Mouse (Mus musculus) hindbrain, embryonic 14.5 days (tissue): ENCODE measurements around the gene Acap1. TPM values are rescaled to one million over a fixed set of nuclear protein-coding genes. Genes with fewer than 3 reads are reported as not detected.
A peak's percentile ranks its signal among the peaks of the same experiment; 100 is the strongest.

Experiments used
- ATAC-seq: fragments of 200-750 bp; cut with Nextera tagmentation; 2 replicates; pipeline ENCODE4 v1.8.0; 2017; ENCODE audit warnings: moderate number of reproducible peaks, mild to moderate bottlenecking, moderate TSS enrichment, moderate library complexity; ENCODE audit not compliant: low FRiP score
- DNase-seq: peaks from one replicate; pipeline ENCODE4 v3.0.0-alpha.2; 2015; ENCODE audit warnings: low spot score
- H3K27ac ChIP-seq: fragments of 300-500 bp; sonication (generic); 2 replicates; pipeline ENCODE4 v1.5.1; 2014; ENCODE audit warnings: mild to moderate bottlenecking, moderate library complexity
- H3K27me3 ChIP-seq: fragments of 300-500 bp; sonication (generic); 2 replicates; pipeline ENCODE4 v1.6.1; 2014; ENCODE audit warnings: mild to moderate bottlenecking, low read length, mixed read lengths; ENCODE audit not compliant: control insufficient read depth, insufficient read depth
- H3K36me3 ChIP-seq: fragments of 300-500 bp; sonication (generic); replicated peaks from 2 replicates; pipeline ENCODE4 v1.6.1; 2014; ENCODE audit not compliant: control insufficient read depth, insufficient read depth
- H3K4me1 ChIP-seq: fragments of 300-500 bp; sonication (generic); replicated peaks from 2 replicates; pipeline ENCODE4 v1.6.1; 2014; ENCODE audit warnings: antibody characterized with exemption, low read length, mixed read lengths; ENCODE audit not compliant: control insufficient read depth, insufficient read depth
- H3K4me2 ChIP-seq: fragments of 300-500 bp; sonication (generic); replicated peaks from 2 replicates; pipeline ENCODE4 v1.6.1; 2014; ENCODE audit warnings: mild to moderate bottlenecking, moderate library complexity
- H3K4me3 ChIP-seq: fragments of 300-500 bp; sonication (generic); replicated peaks from 2 replicates; pipeline ENCODE4 v1.5.1; 2014; ENCODE audit warnings: mild to moderate bottlenecking, low read length
- H3K9ac ChIP-seq: fragments of 300-500 bp; sonication (generic); 2 replicates; pipeline ENCODE4 v1.6.1; 2014
- H3K9me3 ChIP-seq: fragments of 300-500 bp; sonication (generic); 2 replicates; pipeline ENCODE4 v1.6.1; 2016; ENCODE audit warnings: low read length; ENCODE audit not compliant: control insufficient read depth
- WGBS: fragments of 180-500 bp; shearing (Covaris S2); extraction: QIAGEN DNeasy Blood & Tissue Kit; methylation state at CpG from one replicate; pipeline ENCODE4 v1.1.7; 2014; 5-methylcytosine and 5-hydroxymethylcytosine counted together
- polyA plus RNA-seq: library from polyadenylated mRNA; unstranded; fragments of >200 nt; fragmentation: Nextera tagmentation; extraction: Ambion mirVana; gene quantifications from 2 replicates; pipeline ENCODE4 v1.2.1, GENCODE M21; 2014

Gene Acap1
- polyA plus RNA-seq, 1 experiment from 2014 or later, result 0.33 TPM

- Histone ChIP-seq H3K27ac (no peak overlapping the region), H3K4me3 (no peak overlapping the region), H3K27me3 (peaks cover 16% of the 10 kb centered on the region), H3K9me3 (no peaks in the 10 kb centered on the region), H3K9ac (no peak overlapping the region), H3K4me1 (no peaks in the 10 kb centered on the region), H3K36me3 (peaks cover 27% of the 10 kb centered on the region), H3K4me2 (no peak overlapping the region)
- WGBS, result 74% methylated on average over 7 of the region's 7 CpGs
- ATAC-seq, result no peak
- DNase-seq, result no peak
Observed at GRCm38 (mm10) chr11:69853994-69854393, 41.3 kb downstream of the Acap1 start.

DNA sequence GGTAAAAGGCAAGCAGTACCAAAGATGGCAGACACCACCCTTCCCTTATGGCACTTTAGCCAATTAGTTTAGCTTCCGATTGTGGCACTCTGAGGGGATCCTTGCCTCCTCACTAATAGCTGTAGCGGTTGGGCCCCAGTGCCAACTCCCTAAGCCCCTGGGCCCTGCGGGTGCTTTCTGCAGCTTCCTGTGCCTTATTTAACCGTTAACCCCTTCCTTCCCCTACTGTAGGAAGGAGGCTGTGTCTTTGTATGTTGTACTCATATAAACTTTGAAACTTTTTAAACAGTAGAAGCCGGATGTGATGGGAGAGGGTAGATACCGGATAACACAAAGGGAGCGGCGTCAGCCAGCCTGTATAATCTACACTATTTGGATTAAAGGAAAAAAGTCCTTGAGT is 44.6 kb downstream of the Acap1 start:
- no peak overlapping the region for H3K27ac ChIP-seq
- no peak for ATAC-seq
- H3K27me3 ChIP-seq, result no peaks in the 10 kb centered on the region

DNA sequence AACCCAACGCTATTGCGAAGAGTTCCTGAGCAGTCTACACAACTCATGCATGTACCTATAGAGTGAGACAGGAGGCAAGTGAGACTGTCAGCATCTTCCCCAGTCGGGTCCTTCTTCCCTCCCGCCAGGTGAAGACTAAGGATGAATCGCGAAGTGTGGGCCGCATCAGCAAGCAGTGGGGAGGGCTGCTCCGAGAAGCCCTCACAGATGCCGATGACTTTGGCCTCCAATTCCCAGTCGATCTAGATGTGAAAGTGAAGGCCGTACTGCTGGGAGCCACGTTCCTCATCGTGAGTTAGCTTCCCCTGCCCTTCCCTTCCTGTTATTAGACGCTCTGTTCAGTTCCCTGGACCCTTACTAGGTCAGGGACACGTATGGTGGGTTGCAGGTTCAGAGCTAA is 45.5 kb downstream of the Acap1 start:
- Histone ChIP-seq H3K4me3 (no peak overlapping the region), H3K4me1 (peaks cover 24% of the 10 kb centered on the region), H3K9ac (no peak overlapping the region), H3K9me3 (no peaks in the 10 kb centered on the region), H3K27me3 (no peaks in the 10 kb centered on the region), H3K27ac (no peak overlapping the region), H3K36me3 (peaks cover 40% of the 10 kb centered on the region), H3K4me2 (no peak overlapping the region)
- no peak for ATAC-seq
- WGBS, result 92% methylated on average over 15 of the region's 15 CpGs
- DNase-seq, result no peak

More for the DNA sequence above, 44.6 kb downstream of the Acap1 start:
- DNase-seq, result no peak
- peaks cover 40% of the 10 kb centered on the region for H3K36me3 ChIP-seq
- H3K9ac ChIP-seq, result no peak overlapping the region
- H3K4me1 ChIP-seq, result peaks cover 18% of the 10 kb centered on the region
- WGBS, result 73% methylated on average over 8 of the region's 8 CpGs
- no peak overlapping the region for H3K4me2 ChIP-seq
- no peak overlapping the region for H3K4me3 ChIP-seq
- H3K9me3 ChIP-seq, result no peaks in the 10 kb centered on the region

- H3K9ac ChIP-seq, result no peak overlapping the region
- H3K36me3 ChIP-seq, result peaks cover 40% of the 10 kb centered on the region
- no peak overlapping the region for H3K4me3 ChIP-seq
- WGBS, result 94% methylated on average over 9 of the region's 9 CpGs
- H3K4me1 ChIP-seq, result peaks cover 24% of the 10 kb centered on the region
- H3K9me3 ChIP-seq, result no peaks in the 10 kb centered on the region
- no peak overlapping the region for H3K4me2 ChIP-seq
- H3K27me3 ChIP-seq, result no peaks in the 10 kb centered on the region
- no peak for DNase-seq
- H3K27ac ChIP-seq, result no peak overlapping the region
- ATAC-seq, result no peak
Observed at GRCm38 (mm10) chr11:69849128-69849527, 46.2 kb downstream of the Acap1 start.

DNA sequence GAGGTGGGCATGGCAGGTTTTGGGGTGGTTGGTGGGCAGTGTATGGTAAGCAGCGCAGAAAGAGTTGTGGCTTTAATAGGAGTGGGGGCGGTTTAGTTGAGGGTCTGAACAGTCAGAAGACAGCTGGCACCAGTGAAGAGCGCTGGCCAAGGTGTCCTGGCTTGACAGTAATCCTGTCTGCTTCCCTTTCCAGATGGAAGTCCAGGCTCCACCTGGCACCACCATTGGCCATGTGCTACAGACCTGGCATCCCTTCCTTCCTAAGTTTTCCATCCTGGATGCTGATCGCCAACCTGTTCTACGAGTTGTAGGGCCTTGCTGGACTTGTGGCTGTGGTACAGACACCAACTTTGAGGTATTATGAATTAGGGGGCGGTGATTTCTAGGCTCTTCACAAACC is 47.3 kb downstream of the Acap1 start:
- Histone ChIP-seq H3K27ac (no peak overlapping the region), H3K4me1 (peaks cover 24% of the 10 kb centered on the region), H3K4me3 (peak overlapping the region; percentile 60), H3K27me3 (no peaks in the 10 kb centered on the region), H3K4me2 (peak overlapping the region; percentile 86), H3K9me3 (no peaks in the 10 kb centered on the region), H3K9ac (peak overlapping the region; percentile 77; the same call in 1 of the 2 replicates), H3K36me3 (peaks cover 40% of the 10 kb centered on the region)
- DNase-seq (no peak), ATAC-seq (no peak)
- 92% methylated on average over 6 of the region's 6 CpGs for WGBS

GRCm38 (mm10) chr11:69846738-69847688 is 48.3 kb downstream of the Acap1 start:
- peaks cover 40% of the 10 kb centered on the region for H3K36me3 ChIP-seq
- H3K27me3 ChIP-seq, result no peaks in the 10 kb centered on the region
- DNase-seq (no peak), ATAC-seq (peak; percentile 54)
- H3K4me2 ChIP-seq, result peak overlapping the region; percentile 86
- no peaks in the 10 kb centered on the region for H3K9me3 ChIP-seq
- H3K4me1 ChIP-seq, result peaks cover 24% of the 10 kb centered on the region
- H3K4me3 ChIP-seq, result peak overlapping the region; percentile 60
- H3K27ac ChIP-seq, result peak overlapping the region; percentile 93
- 11% methylated on average over 37 of the region's 37 CpGs for WGBS
- H3K9ac ChIP-seq, result peak overlapping the region; percentile 77

DNA sequence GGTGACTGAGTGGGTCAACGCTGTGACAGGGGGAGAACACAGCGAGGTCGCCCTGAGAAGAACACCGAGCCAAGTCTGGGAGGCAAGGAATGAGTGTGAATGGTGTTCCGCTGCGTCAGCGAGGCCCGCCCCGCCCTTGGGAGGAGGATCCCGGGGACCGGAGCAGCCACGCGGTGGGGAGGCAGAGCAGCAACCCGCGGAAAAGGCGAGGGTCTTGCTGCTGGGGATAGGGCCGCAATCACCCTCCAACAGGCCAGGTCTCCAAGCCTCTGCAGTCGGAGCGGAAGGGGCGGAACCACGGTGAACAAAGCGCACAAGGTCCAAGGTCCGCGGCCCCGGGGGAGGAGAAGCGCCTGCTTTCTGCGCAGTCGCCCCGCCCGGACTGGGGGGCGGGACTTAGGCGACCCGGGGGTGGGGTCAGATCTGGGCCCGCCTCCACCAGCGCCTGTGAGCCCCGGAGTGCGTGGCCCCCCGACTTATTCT is 49.1 kb downstream of the Acap1 start, which contains the start of gene Plscr3:
TSS of gene Plscr3 (plus strand) at position 179 of the 483 bp plus-strand sequence.
- peak; percentile 93 for ATAC-seq
- H3K27me3 ChIP-seq, result no peaks in the 10 kb centered on the region
- peak; percentile 89 for DNase-seq
- peak within 1 kb of the TSS; percentile 93 for H3K27ac ChIP-seq
- H3K9me3 ChIP-seq, result no peaks in the 10 kb centered on the region
- H3K36me3 ChIP-seq, result peaks cover 35% of the 10 kb centered on the region
- peak within 1 kb of the TSS; percentile 86 for H3K4me2 ChIP-seq
- H3K4me3 ChIP-seq, result peak within 1 kb of the TSS; percentile 60
- peak within 1 kb of the TSS; percentile 77 for H3K9ac ChIP-seq
- WGBS, result under 1% methylated on average over 35 of the region's 38 CpGs
- peaks cover 24% of the 10 kb centered on the region for H3K4me1 ChIP-seq

DNA sequence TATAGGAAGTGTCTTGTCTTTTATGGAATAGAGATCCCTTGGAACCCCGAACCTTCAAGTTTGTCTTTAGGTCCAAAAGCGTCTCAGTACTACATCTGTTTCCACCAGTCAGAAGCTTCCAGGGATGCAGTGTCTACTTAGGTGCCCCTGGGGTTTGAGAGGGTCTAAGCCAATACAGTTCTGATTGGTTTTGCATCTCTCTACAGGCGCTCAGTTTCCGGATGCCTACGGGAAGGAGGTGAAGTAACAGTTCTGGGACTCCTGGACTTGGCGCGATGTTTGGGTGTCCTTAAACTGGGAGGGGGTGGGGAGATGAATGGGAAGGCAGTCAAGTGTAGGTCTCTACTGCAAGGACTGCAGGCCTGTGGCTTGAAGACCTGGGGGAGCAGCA is 56.6 kb downstream of the Acap1 start:
- DNase-seq (no peak), ATAC-seq (no peak)
- Histone ChIP-seq H3K9ac (peak overlapping the region; percentile 62), H3K36me3 (peaks cover 3% of the 10 kb centered on the region), H3K4me2 (peak overlapping the region; percentile 99), H3K4me1 (peaks cover 33% of the 10 kb centered on the region), H3K27me3 (no peaks in the 10 kb centered on the region), H3K4me3 (peak overlapping the region; percentile 95), H3K9me3 (no peaks in the 10 kb centered on the region), H3K27ac (peak overlapping the region; percentile 80)
- 2% methylated on average over 7 of the region's 7 CpGs for WGBS

GRCm38 (mm10) chr11:69837952-69838713 is 57.2 kb downstream of the Acap1 start, which contains the start of gene Tmem256:
Gene Tmem256, plus strand, starts transcription at chr11:69838514.
- Histone ChIP-seq H3K27ac (peak within 1 kb of the TSS; percentile 98), H3K4me3 (peak within 1 kb of the TSS; percentile 95), H3K9me3 (no peaks in the 10 kb centered on the region), H3K4me2 (peak within 1 kb of the TSS; percentile 99), H3K36me3 (peaks cover 9% of the 10 kb centered on the region), H3K27me3 (no peaks in the 10 kb centered on the region), H3K4me1 (peaks cover 35% of the 10 kb centered on the region), H3K9ac (peak within 1 kb of the TSS; percentile 98)
- DNase-seq (peak; percentile 97), ATAC-seq (peak; percentile 91)
- WGBS, result under 1% methylated on average over 34 of the region's 34 CpGs
